10 mouse cellular contexts compared by ENCODE assay signal in the genomic region with DNA sequence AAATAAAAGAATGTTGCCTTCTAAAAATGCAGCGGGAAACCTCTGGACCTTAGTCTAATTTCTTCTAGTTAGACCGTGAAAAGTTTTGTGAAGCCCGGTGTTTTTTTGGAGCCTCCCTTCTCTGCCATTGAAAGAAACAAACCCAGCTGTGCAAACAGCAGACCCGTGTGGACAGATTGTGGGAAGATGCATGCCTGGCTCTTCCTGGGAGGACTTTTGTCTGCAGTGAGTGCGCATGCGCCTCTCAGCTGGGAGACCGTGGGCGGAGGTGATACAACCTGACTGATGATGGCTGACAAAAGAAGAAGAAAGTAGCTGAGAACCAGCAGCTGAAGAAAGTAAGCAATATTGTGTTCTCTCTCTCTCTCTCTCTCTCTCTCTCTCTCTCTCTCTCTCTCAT. TPM values are rescaled to one million over a fixed set of nuclear protein-coding genes. Genes with fewer than 3 reads are reported as not detected.
DNase-seq lines count a peak whose midpoint lies in the region; ATAC-seq and TF ChIP-seq lines count a peak whose summit lies in the region.
"Had no signal": no experiment of that assay in that cellular context is flagged by ENCODE, and none has a peak within 500 bp of the region (broad histone marks: within the 10 kb centered on the region; RNA-seq: fewer than 3 reads in every experiment).

No protein-coding gene starts in this region.

- H3K4me2 ChIP-seq in heart, embryonic 11.5 days: no peak overlapping the region
- no peak overlapping the region for H3K4me2 ChIP-seq in midbrain, postnatal 0 days (ENCODE audit: low read depth, low read length, poor library complexity, severe bottlenecking)
- H3K4me2 ChIP-seq in neural tube, embryonic 15.5 days: no peak overlapping the region
- H3K4me2 ChIP-seq: forebrain, embryonic 12.5 days; midbrain, embryonic 12.5 days had no signal

- H3K27ac ChIP-seq in heart, embryonic 11.5 days (ENCODE audit: low read depth, low read length): no peak overlapping the region
- H3K27ac ChIP-seq in midbrain, embryonic 10.5 days (replicated peaks): no peak overlapping the region
- no peak overlapping the region for H3K27ac ChIP-seq in midbrain, postnatal 0 days (ENCODE audit: low read depth, low read length)
- no peak overlapping the region for H3K27ac ChIP-seq in embryonic facial prominence, embryonic 10.5 days (replicated peaks)
- 0 out of 2 replicates have a peak overlapping the region, but pooled peaks have one; percentile 5 for H3K27ac ChIP-seq in neural tube, embryonic 15.5 days (replicated peaks)
- H3K27ac ChIP-seq in layer of hippocampus, adult 2 months: no peak overlapping the region
- H3K27ac ChIP-seq: forebrain, embryonic 12.5 days; midbrain, embryonic 12.5 days had no signal

- 53% methylated on average over 8 of the region's 8 CpGs for WGBS in heart, embryonic 11.5 days (ENCODE audit: insufficient replicate concordance)
- WGBS in midbrain, embryonic 10.5 days: 62% methylated on average over 8 of the region's 8 CpGs
- WGBS in midbrain, postnatal 0 days: 73% methylated on average over 8 of the region's 8 CpGs
- 54% methylated on average over 8 of the region's 8 CpGs for WGBS in embryonic facial prominence, embryonic 10.5 days
- 24% methylated on average over 8 of the region's 8 CpGs for WGBS in neural tube, embryonic 15.5 days

- no peak for ATAC-seq in heart, embryonic 11.5 days (replicated peaks; ENCODE audit: insufficient number of reproducible peaks, low FRiP score, low TSS enrichment)
- ATAC-seq in midbrain, postnatal 0 days (ENCODE audit: low FRiP score): no peak
- ATAC-seq in neural tube, embryonic 15.5 days (ENCODE audit: low FRiP score): no peak

- peaks cover 19% of the 10 kb centered on the region for H3K27me3 ChIP-seq in heart, embryonic 11.5 days (ENCODE audit: control insufficient read depth, insufficient read depth, low read length)
- no peaks in the 10 kb centered on the region; the same call in 1 of the 2 replicates for H3K27me3 ChIP-seq in midbrain, embryonic 10.5 days (ENCODE audit: low read depth, poor library complexity, severe bottlenecking)
- H3K27me3 ChIP-seq in midbrain, postnatal 0 days (ENCODE audit: insufficient read depth, low read length): no peaks in the 10 kb centered on the region
- peaks cover 8% of the 10 kb centered on the region; the same call in 1 of the 2 replicates for H3K27me3 ChIP-seq in embryonic facial prominence, embryonic 10.5 days (replicated peaks; ENCODE audit: low read depth, poor library complexity, severe bottlenecking)
- H3K27me3 ChIP-seq in neural tube, embryonic 15.5 days (replicated peaks): no peaks in the 10 kb centered on the region
- H3K27me3 ChIP-seq: forebrain, embryonic 12.5 days had no signal

- DNase-seq in heart, adult 11 months: peak; percentile 91
- peak; percentile 22 for DNase-seq in midbrain, embryonic 10.5 days (ENCODE audit: low spot score)
- DNase-seq in midbrain, postnatal 0 days (ENCODE audit: low spot score): no peak
- peak; percentile 25 for DNase-seq in embryonic facial prominence, embryonic 10.5 days (ENCODE audit: low spot score)
- DNase-seq in layer of hippocampus, adult 2 months (ENCODE audit: low spot score in 2 of 2): no peak
- DNase-seq in layer of hippocampus, postnatal 14 days (ENCODE audit: low spot score in 2 of 2): no peak

- no peaks in the 10 kb centered on the region for H3K4me1 ChIP-seq in heart, embryonic 11.5 days (ENCODE audit: control insufficient read depth, insufficient read depth, low read length)
- H3K4me1 ChIP-seq in midbrain, embryonic 10.5 days: peaks cover 9% of the 10 kb centered on the region
- no peaks in the 10 kb centered on the region for H3K4me1 ChIP-seq in midbrain, postnatal 0 days (ENCODE audit: insufficient read depth, low read length)
- H3K4me1 ChIP-seq in embryonic facial prominence, embryonic 10.5 days: peaks cover 12% of the 10 kb centered on the region
- peaks cover 18% of the 10 kb centered on the region for H3K4me1 ChIP-seq in neural tube, embryonic 15.5 days
- H3K4me1 ChIP-seq: forebrain, embryonic 12.5 days had no signal

- no peaks in the 10 kb centered on the region for H3K36me3 ChIP-seq in heart, embryonic 11.5 days (ENCODE audit: control insufficient read depth, insufficient read depth, low read length)
- H3K36me3 ChIP-seq in midbrain, embryonic 10.5 days: no peaks in the 10 kb centered on the region
- no peaks in the 10 kb centered on the region for H3K36me3 ChIP-seq in midbrain, postnatal 0 days (ENCODE audit: insufficient read depth, low read length)
- no peaks in the 10 kb centered on the region for H3K36me3 ChIP-seq in embryonic facial prominence, embryonic 10.5 days (replicated peaks)
- no peaks in the 10 kb centered on the region for H3K36me3 ChIP-seq in neural tube, embryonic 15.5 days
- H3K36me3 ChIP-seq: forebrain, embryonic 12.5 days; midbrain, embryonic 12.5 days had no signal

- H3K9me3 ChIP-seq in heart, embryonic 11.5 days (replicated peaks; ENCODE audit: control insufficient read depth, low read length): no peaks in the 10 kb centered on the region
- no peaks in the 10 kb centered on the region for H3K9me3 ChIP-seq in midbrain, embryonic 10.5 days (replicated peaks)
- no peaks in the 10 kb centered on the region for H3K9me3 ChIP-seq in midbrain, postnatal 0 days (ENCODE audit: low read length)
- H3K9me3 ChIP-seq in embryonic facial prominence, embryonic 10.5 days: no peaks in the 10 kb centered on the region
- no peaks in the 10 kb centered on the region for H3K9me3 ChIP-seq in neural tube, embryonic 15.5 days (replicated peaks)
- H3K9me3 ChIP-seq: forebrain, embryonic 12.5 days; midbrain, embryonic 12.5 days had no signal

- H3K4me3 ChIP-seq in heart, embryonic 11.5 days (ENCODE audit: low read depth, low read length): no peak overlapping the region
- H3K4me3 ChIP-seq in midbrain, embryonic 10.5 days: no peak overlapping the region
- H3K4me3 ChIP-seq in midbrain, postnatal 0 days (ENCODE audit: low read depth, low read length): no peak overlapping the region
- H3K4me3 ChIP-seq in embryonic facial prominence, embryonic 10.5 days: no peak overlapping the region
- no peak overlapping the region for H3K4me3 ChIP-seq in neural tube, embryonic 15.5 days (replicated peaks)
- H3K4me3 ChIP-seq in layer of hippocampus, adult 2 months: no peak overlapping the region
- H3K4me3 ChIP-seq: forebrain, embryonic 12.5 days; midbrain, embryonic 12.5 days had no signal

- H3K9ac ChIP-seq in heart, embryonic 11.5 days (ENCODE audit: low read depth, low read length): no peak overlapping the region
- no peak overlapping the region for H3K9ac ChIP-seq in midbrain, postnatal 0 days (replicated peaks; ENCODE audit: low read length, poor library complexity, severe bottlenecking)
- H3K9ac ChIP-seq in neural tube, embryonic 15.5 days (replicated peaks): no peak overlapping the region
- H3K9ac ChIP-seq: forebrain, embryonic 12.5 days; midbrain, embryonic 12.5 days had no signal

- TF ChIP-seq CTCF in midbrain, postnatal 0 days (IDR thresholded peaks at IDR 0.05): no peak
- TF ChIP-seq CTCF in layer of hippocampus, adult 2 months (conservative IDR thresholded peaks at IDR 0.05): no peak

RNA-seq across cellular contexts. Expression of a gene that starts 55.4 kb away (rescaled TPM):
- polyA plus RNA-seq in heart, embryonic 11.5 days (2014; fragmentation: Nextera tagmentation; extraction: Ambion mirVana): 1.2 TPM in 2 replicates
- polyA plus RNA-seq in midbrain, embryonic 10.5 days (2016; fragmentation: Nextera tagmentation; extraction: Ambion mirVana): 0.32 and 0.47 TPM in 2 replicates
- total RNA-seq in midbrain, postnatal 0 days (2014; rRNA removed): 0.27 TPM in 1 of 2 replicates, not detected in the other
- polyA plus RNA-seq in midbrain, postnatal 0 days (2015; fragmentation: Nextera tagmentation; extraction: Ambion mirVana): 0.16 TPM in 1 of 2 replicates, not detected in the other
- polyA plus RNA-seq in embryonic facial prominence, embryonic 10.5 days (2016; fragmentation: Nextera tagmentation; extraction: Ambion mirVana): 0.57 and 0.62 TPM in 2 replicates
- polyA plus RNA-seq in neural tube, embryonic 15.5 days (2015; fragmentation: Nextera tagmentation; extraction: Ambion mirVana): 1.1 and 1.3 TPM in 2 replicates
- total RNA-seq in layer of hippocampus, adult 2 months (2021): not detected
- not detected for total RNA-seq in layer of hippocampus, postnatal 14 days (2021)

Comparison
In these comparisons a context has a peak if more than half of its experiments do, and no peak if none do; other contexts are left out.
1. DNase-seq: peak in heart, adult 11 months (single experiment), midbrain, embryonic 10.5 days (single experiment) and embryonic facial prominence, embryonic 10.5 days (single experiment); none in midbrain, postnatal 0 days (single experiment), layer of hippocampus, adult 2 months (0 of 2) and layer of hippocampus, postnatal 14 days (0 of 2).